20 mouse cellular contexts compared by ENCODE assay signal in the genomic region with DNA sequence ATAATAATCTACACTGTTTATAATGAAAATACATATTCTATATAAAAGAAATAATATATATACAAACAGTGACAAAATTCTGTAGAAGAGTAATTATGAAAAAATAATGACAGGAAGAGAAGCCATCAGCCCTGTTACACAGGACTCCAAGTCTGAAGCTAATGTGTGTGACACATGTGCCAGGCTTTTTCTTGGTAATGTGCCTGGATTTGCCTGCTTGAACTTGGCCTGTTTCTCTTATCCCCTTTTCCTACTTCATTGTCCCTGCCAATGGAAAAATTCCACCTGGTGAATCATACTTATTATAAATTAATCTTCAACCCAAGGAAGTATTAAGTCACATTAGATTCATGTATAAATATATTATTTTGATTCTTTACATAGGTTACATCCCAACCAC.
DNase-seq lines count a peak whose midpoint lies in the region; ATAC-seq lines count a peak whose summit lies in the region.
"Had no signal": no experiment of that assay in that cellular context is flagged by ENCODE, and none has a peak within 500 bp of the region (broad histone marks: within the 10 kb centered on the region; RNA-seq: fewer than 3 reads in every experiment).

No protein-coding gene starts in this region.

- H3K4me1 ChIP-seq in forebrain, embryonic 16.5 days (replicated peaks; ENCODE audit: control insufficient read depth, insufficient read depth, low read length), result no peaks in the 10 kb centered on the region
- H3K4me1 ChIP-seq in forebrain, embryonic 11.5 days (replicated peaks; ENCODE audit: control insufficient read depth, insufficient read depth, low read length), result no peaks in the 10 kb centered on the region
- H3K4me1 ChIP-seq: embryonic facial prominence, embryonic 15.5 days; forebrain, embryonic 13.5 days; heart, embryonic 12.5 days; hindbrain, embryonic 10.5 days; hindbrain, embryonic 15.5 days had no signal

- H3K9me3 ChIP-seq in forebrain, embryonic 16.5 days (ENCODE audit: control insufficient read depth, low read length), result peaks cover 2% of the 10 kb centered on the region; the same call in 1 of the 2 replicates
- no peaks in the 10 kb centered on the region for H3K9me3 ChIP-seq in forebrain, embryonic 11.5 days (ENCODE audit: control insufficient read depth, low read length)
- H3K9me3 ChIP-seq: embryonic facial prominence, embryonic 15.5 days; forebrain, embryonic 13.5 days; hindbrain, embryonic 10.5 days; hindbrain, embryonic 15.5 days had no signal

- H3K27me3 ChIP-seq in forebrain, embryonic 16.5 days (replicated peaks; ENCODE audit: control insufficient read depth, insufficient read depth, low read length), result no peaks in the 10 kb centered on the region
- H3K27me3 ChIP-seq in forebrain, embryonic 11.5 days (ENCODE audit: control insufficient read depth, insufficient read depth, low read length), result no peaks in the 10 kb centered on the region
- H3K27me3 ChIP-seq: embryonic facial prominence, embryonic 15.5 days; forebrain, embryonic 13.5 days; heart, embryonic 12.5 days; hindbrain, embryonic 15.5 days had no signal

- no peak overlapping the region for H3K27ac ChIP-seq in forebrain, embryonic 16.5 days (ENCODE audit: low read length)
- H3K27ac ChIP-seq in forebrain, embryonic 11.5 days (ENCODE audit: low read depth, low read length), result no peak overlapping the region
- H3K27ac ChIP-seq: embryonic facial prominence, embryonic 15.5 days; forebrain, embryonic 13.5 days; hindbrain, embryonic 10.5 days; hindbrain, embryonic 15.5 days had no signal

- H3K4me3 ChIP-seq in forebrain, embryonic 16.5 days (replicated peaks; ENCODE audit: low read length), result no peak overlapping the region
- no peak overlapping the region for H3K4me3 ChIP-seq in forebrain, embryonic 11.5 days (ENCODE audit: low read depth, low read length)
- H3K4me3 ChIP-seq: embryonic facial prominence, embryonic 15.5 days; erythroblast, embryonic 14.5 days; forebrain, embryonic 13.5 days; heart, embryonic 12.5 days; hindbrain, embryonic 10.5 days; hindbrain, embryonic 15.5 days had no signal

- no peak overlapping the region for H3K4me2 ChIP-seq in forebrain, embryonic 16.5 days (ENCODE audit: low read length)
- H3K4me2 ChIP-seq in forebrain, embryonic 11.5 days (ENCODE audit: low read depth, low read length, severe bottlenecking), result no peak overlapping the region
- H3K4me2 ChIP-seq: embryonic facial prominence, embryonic 15.5 days; forebrain, embryonic 13.5 days; heart, embryonic 12.5 days; hindbrain, embryonic 15.5 days had no signal

- 0 out of 2 replicates have a peak, but pooled peaks have one; percentile 47 for ATAC-seq in forebrain, embryonic 16.5 days
- no peak for ATAC-seq in forebrain, embryonic 11.5 days (replicated peaks; ENCODE audit: low FRiP score)
- ATAC-seq: forebrain, embryonic 13.5 days; inflammation-experienced regulatory T-cells, adult 6 months had no signal

- no peak overlapping the region for H3K9ac ChIP-seq in forebrain, embryonic 16.5 days (replicated peaks; ENCODE audit: low read depth, low read length)
- H3K9ac ChIP-seq in forebrain, embryonic 11.5 days (ENCODE audit: low read length), result no peak overlapping the region
- H3K9ac ChIP-seq: embryonic facial prominence, embryonic 15.5 days; forebrain, embryonic 13.5 days; heart, embryonic 12.5 days; hindbrain, embryonic 15.5 days had no signal

- no peaks in the 10 kb centered on the region for H3K36me3 ChIP-seq in forebrain, embryonic 16.5 days (ENCODE audit: control insufficient read depth, insufficient read depth)
- no peaks in the 10 kb centered on the region for H3K36me3 ChIP-seq in forebrain, embryonic 11.5 days (ENCODE audit: control insufficient read depth, insufficient read depth, low read length)
- H3K36me3 ChIP-seq: embryonic facial prominence, embryonic 15.5 days; heart, embryonic 12.5 days; hindbrain, embryonic 10.5 days; hindbrain, embryonic 15.5 days had no signal

- DNase-seq in forebrain, embryonic 11.5 days (ENCODE audit: low spot score), result no peak
- DNase-seq in layer of hippocampus, postnatal 14 days (ENCODE audit: low spot score in 2 of 2), result peak; percentile 8 to 72
- no peak for DNase-seq in layer of hippocampus, postnatal 36 days
- DNase-seq in fibroblast of lung, adult 2 months (ENCODE audit: low read depth), result peak; percentile 19
- DNase-seq in thymus, postnatal 0 days (ENCODE audit: low spot score), result no peak
- DNase-seq: adrenal gland, adult 2 months; adrenal gland, postnatal 25 days; cerebellum, adult 11 months; cerebellum, adult 9-10 months; embryo, embryonic 11 days; gastrocnemius, postnatal 14 days; kidney, adult 11 months had no signal

Comparison
In these comparisons a context has a peak if more than half of its experiments do, and no peak if none do; other contexts are left out.
1. DNase-seq: peak in layer of hippocampus, postnatal 14 days (2 of 2) and fibroblast of lung, adult 2 months (single experiment); none in forebrain, embryonic 11.5 days (single experiment), layer of hippocampus, postnatal 36 days (0 of 2) and thymus, postnatal 0 days (single experiment).